Mouse (Mus musculus): ENCODE data around the gene Mier3. TPM values are rescaled to one million over a fixed set of nuclear protein-coding genes. Genes with fewer than 3 reads are reported as not detected.
A peak's percentile ranks its signal among the peaks of the same experiment; 100 is the strongest.
"Not testable (repeated sequence)": the region's sequence is repeated elsewhere in the genome, so short reads cannot be mapped to it uniquely, and the experiment has no call there.

Mier3 gene
- polyA plus RNA-seq, 1 experiment from 2014 or later = 16.3 TPM

DNA sequence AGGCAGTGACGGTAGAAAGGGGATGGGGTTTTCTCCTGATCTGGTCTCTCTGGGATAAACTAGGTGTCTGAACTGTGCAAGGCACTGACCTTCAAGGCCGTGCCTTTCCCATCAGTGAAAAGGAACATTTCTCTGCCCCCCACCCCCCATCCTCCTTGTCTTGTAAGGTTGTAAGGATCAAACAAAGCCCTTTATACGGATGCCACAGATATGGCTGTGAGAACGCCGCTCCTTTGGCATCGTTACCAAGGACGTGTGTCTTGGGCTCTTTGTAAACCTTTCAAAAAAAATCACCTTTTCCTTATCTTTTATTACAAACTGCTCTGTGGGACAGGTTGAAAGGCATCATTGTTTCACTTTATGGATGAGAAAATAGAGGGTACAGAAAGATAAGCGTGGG is 21.3 kb upstream of the Mier3 start:
- Histone ChIP-seq H3K4me1 (replicated peaks) (0 out of 2 replicates have a peak, but pooled peaks cover 3% of the 10 kb centered on the region), H3K9me3 (no peaks in the 10 kb centered on the region), H3K9ac (no peak overlapping the region), H3K36me3 (no peaks in the 10 kb centered on the region), H3K27me3 (replicated peaks) (no peaks in the 10 kb centered on the region), H3K4me2 (replicated peaks) (no peak overlapping the region), H3K27ac (no peak overlapping the region), H3K4me3 (replicated peaks) (no peak overlapping the region)
- no peak for ATAC-seq
- 49% methylated on average over 8 of the region's 8 CpGs for WGBS

DNA sequence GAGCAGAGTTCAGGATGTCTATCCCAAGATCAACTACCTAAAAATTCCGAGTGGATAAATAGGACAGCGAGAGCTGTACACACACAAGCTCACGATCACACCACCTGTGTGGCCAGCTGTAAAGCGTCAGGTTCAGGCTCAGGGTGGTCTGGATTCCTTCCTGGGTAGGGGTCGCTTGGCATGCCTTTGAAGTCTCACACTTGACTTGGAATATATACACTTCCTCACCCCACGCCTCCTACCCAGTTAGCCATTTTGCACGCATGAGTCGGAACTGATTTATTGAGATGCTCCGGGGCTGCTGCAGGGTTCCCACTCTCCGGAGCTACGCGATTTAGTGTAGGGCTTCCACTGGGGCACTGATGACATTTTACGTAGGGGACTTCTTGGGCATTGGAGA is 20.7 kb upstream of the Mier3 start:
- no peaks in the 10 kb centered on the region for H3K36me3 ChIP-seq
- no peak overlapping the region for H3K4me2 ChIP-seq (replicated peaks)
- H3K27ac ChIP-seq = no peak overlapping the region
- H3K4me1 ChIP-seq (replicated peaks) = 0 out of 2 replicates have a peak, but pooled peaks cover 3% of the 10 kb centered on the region
- no peak overlapping the region for H3K9ac ChIP-seq
- WGBS = 42% methylated on average over 13 of the region's 13 CpGs
- H3K27me3 ChIP-seq (replicated peaks) = no peaks in the 10 kb centered on the region
- ATAC-seq = no peak
- no peaks in the 10 kb centered on the region for H3K9me3 ChIP-seq
- no peak overlapping the region for H3K4me3 ChIP-seq (replicated peaks)

DNA sequence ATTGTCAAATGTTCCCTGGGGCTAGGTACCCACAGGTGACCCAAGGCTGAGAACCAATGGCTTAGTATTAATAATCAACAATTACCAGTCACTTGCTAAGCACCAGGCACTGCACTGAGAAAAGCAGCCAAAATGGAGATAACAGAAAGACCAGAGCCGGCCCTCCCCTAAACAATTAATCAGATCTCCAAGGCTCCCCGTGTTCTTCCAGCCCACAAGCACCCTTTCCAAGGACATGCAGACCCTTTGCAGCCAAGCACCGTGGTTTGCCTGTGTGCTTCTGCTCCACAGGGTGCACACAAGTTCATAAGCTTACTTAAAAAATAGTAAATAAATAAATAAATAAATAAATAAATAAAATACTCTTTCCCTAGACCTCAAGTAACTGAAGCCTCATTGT is 20.2 kb upstream of the Mier3 start:
- H3K4me3 ChIP-seq (replicated peaks) = no peak overlapping the region
- H3K9ac ChIP-seq = no peak overlapping the region
- H3K27me3 ChIP-seq (replicated peaks) = no peaks in the 10 kb centered on the region
- no peak overlapping the region for H3K4me2 ChIP-seq (replicated peaks)
- H3K9me3 ChIP-seq = no peaks in the 10 kb centered on the region
- no peak for ATAC-seq
- H3K36me3 ChIP-seq = no peaks in the 10 kb centered on the region
- H3K27ac ChIP-seq = no peak overlapping the region
- 40% methylated on average over 3 of the region's 3 CpGs for WGBS
- 0 out of 2 replicates have a peak, but pooled peaks cover 3% of the 10 kb centered on the region for H3K4me1 ChIP-seq (replicated peaks)

DNA sequence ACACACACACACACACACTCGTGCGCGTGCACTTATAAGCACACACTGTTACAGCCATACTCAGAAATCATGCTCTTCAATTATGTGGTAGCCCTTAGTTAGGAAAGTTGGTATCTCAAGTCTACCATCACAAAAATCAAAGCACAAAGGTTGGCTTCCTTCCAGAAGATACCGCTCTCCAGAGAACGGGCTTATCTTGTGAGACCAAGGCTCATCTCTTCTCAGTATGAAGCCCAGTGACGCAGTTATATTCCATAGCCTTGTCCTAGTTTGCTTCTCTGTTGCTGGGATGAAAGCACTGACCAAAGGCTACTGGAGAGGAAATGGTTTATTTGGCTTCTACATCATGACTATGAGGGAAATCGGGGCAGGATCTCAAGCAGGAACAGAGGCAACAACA is 12.8 kb upstream of the Mier3 start:
- Histone ChIP-seq H3K9me3 (no peaks in the 10 kb centered on the region), H3K9ac (no peak overlapping the region), H3K4me3 (replicated peaks) (no peak overlapping the region), H3K4me1 (replicated peaks) (no peaks in the 10 kb centered on the region), H3K27ac (no peak overlapping the region), H3K36me3 (no peaks in the 10 kb centered on the region), H3K4me2 (replicated peaks) (no peak overlapping the region), H3K27me3 (replicated peaks) (no peaks in the 10 kb centered on the region)
- ATAC-seq = no peak
- WGBS = 94% methylated on average over 7 of the region's 7 CpGs

DNA sequence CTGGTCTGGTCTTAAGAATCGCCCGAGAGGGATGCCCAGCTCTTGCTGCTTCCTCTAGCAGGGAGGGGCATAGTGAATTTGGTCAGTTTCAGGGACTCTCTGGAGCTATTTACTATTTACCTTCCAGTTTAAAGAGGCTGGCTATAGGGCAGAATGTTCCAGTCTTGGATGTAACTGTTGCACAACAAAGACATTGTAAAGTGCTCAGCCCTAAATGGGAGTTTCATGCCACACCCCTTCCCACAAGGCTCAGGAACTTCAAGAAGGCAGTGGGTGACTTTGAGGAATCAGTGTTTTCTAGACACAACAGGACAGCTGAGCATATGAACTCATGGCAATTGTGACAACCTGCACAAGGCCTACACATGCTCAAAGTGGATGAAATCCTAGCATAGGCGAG is 3.9 kb upstream of the Mier3 start:
- Histone ChIP-seq H3K4me2 (replicated peaks) (no peak overlapping the region), H3K27ac (no peak overlapping the region), H3K4me1 (replicated peaks) (no peaks in the 10 kb centered on the region), H3K9me3 (0 out of 2 replicates have a peak, but pooled peaks cover 4% of the 10 kb centered on the region), H3K4me3 (replicated peaks) (no peak overlapping the region), H3K9ac (no peak overlapping the region), H3K27me3 (replicated peaks) (no peaks in the 10 kb centered on the region), H3K36me3 (no peaks in the 10 kb centered on the region)
- WGBS = 91% methylated on average over 3 of the region's 3 CpGs
- ATAC-seq = no peak

DNA sequence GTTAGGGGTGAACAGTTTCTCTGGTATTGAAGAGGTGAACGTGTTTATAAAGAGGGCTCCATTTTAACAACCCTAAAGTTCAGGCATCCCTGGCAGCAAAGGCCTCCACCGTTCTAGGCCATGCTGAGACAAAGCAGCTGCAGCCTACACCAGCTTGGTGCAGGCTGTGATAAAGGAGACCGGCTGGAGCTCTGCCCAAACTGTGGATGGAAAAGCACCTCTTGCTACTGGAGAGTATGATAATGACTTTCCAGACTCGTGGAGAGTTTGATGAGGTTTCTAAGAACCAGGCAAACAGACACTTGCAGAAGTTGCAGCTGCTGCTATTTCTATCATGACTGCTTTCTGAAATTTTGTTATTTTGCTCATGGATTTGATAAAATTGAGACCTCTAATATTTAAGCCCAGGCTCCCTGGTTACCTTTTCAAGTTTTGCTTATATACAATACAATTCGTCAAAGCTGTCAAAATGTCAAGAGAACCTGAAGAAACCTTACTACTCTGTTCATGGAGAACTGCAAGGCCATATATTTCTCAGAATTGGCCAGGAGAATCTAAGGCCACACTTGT is 3.4 kb downstream of the Mier3 start:
- 54% methylated on average over 5 of the region's 5 CpGs for WGBS
- no peaks in the 10 kb centered on the region for H3K9me3 ChIP-seq
- no peak overlapping the region for H3K27ac ChIP-seq
- H3K27me3 ChIP-seq (replicated peaks) = no peaks in the 10 kb centered on the region
- H3K9ac ChIP-seq = no peak overlapping the region
- H3K36me3 ChIP-seq = no peaks in the 10 kb centered on the region
- no peak for ATAC-seq
- H3K4me3 ChIP-seq (replicated peaks) = no peak overlapping the region
- no peak overlapping the region for H3K4me2 ChIP-seq (replicated peaks)
- no peaks in the 10 kb centered on the region for H3K4me1 ChIP-seq (replicated peaks)

DNA sequence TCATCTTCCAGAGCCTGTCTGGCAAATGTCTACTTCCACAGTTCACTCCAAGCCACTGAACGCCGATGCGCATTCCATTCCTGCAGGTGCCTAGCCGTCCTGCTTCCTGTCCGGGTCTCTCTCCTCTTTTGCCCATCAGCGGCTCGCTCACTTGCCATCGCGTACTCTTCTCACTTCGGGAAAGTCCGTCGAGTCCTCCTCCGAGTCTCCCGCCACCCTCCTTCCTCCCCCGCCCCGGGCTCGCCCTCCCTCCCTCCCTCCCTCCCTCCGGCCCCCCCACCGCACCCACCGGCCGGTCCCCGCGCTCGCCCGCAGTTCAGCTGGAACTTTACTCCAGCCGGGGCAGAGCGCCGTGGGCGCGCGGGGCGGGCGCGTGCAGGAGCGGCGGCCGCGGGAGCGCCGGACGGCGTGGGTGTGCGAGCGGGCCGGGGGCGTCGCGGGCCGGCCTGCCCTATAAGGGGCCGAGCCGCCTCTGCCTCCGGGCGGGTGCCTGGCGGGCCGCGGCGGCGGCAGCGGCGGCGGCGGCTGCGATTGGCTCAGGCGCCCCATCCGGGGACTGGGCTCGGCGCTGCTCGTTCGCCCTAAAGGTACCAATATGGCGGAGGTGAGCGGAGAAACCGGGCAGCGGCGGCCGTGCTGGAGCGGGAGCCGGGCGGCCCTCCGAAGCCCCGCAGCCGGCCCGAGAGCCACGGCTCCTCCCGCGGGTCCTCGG is 5.1 kb downstream of the Mier3 start:
- H3K4me1 ChIP-seq (replicated peaks) = no peaks in the 10 kb centered on the region
- H3K9me3 ChIP-seq = no peaks in the 10 kb centered on the region
- peak; percentile 97 for ATAC-seq
- no peaks in the 10 kb centered on the region for H3K27me3 ChIP-seq (replicated peaks)
- no peaks in the 10 kb centered on the region for H3K36me3 ChIP-seq
- peak overlapping the region; percentile 88 for H3K4me2 ChIP-seq (replicated peaks)
- under 1% methylated on average over 74 of the region's 86 CpGs for WGBS
- H3K27ac ChIP-seq = peak overlapping the region; percentile 96
- peak overlapping the region; percentile 97 for H3K9ac ChIP-seq
- peak overlapping the region; percentile 90 for H3K4me3 ChIP-seq (replicated peaks)

DNA sequence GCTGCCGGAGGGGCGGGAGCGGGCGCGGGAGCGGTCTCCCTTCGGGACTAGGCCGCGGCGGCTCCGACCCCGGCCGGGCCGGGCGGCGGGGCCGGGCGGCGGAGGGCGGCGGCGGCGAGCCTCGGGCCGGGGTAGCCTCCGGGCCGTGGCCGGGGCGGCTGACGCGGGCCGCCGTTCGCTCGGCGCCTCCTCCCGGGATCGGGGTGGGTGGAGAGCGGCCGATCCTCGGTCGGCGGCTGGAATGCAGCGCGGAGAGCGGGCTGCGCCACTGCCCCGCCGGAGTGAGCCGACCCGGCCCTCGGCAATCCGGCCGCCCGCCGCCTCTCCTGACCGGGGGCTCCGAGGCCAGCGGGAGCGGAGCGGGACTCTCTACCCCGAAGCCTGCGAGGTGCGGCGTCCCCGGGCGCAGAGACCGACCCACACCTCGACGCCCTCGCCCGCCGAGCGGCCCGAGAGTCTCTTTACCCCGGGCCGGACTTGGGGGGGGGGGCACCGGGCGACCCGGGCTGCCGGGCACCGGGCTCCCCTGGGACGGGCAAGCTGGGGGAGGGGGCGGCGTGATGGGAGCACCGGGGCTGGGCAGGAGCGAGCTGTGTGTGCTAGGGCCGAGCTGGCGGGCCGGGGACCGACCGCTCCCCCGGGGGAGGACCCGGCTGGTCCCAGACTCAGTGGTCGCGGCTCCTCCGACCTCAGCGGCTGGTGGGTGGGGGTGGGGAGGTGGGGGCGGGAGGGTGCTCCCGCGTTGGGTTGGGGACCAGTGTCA is 5.9 kb downstream of the Mier3 start:
- H3K4me3 ChIP-seq (replicated peaks) = peak overlapping the region; percentile 90
- H3K9ac ChIP-seq = peak overlapping the region; percentile 97
- no peaks in the 10 kb centered on the region for H3K9me3 ChIP-seq
- peak overlapping the region; percentile 88 for H3K4me2 ChIP-seq (replicated peaks)
- under 1% methylated on average over 64 of the region's 101 CpGs for WGBS
- peak overlapping the region; percentile 96 for H3K27ac ChIP-seq
- no peaks in the 10 kb centered on the region for H3K27me3 ChIP-seq (replicated peaks)
- no peaks in the 10 kb centered on the region for H3K4me1 ChIP-seq (replicated peaks)
- ATAC-seq = peak; percentile 79
- no peaks in the 10 kb centered on the region for H3K36me3 ChIP-seq

DNA sequence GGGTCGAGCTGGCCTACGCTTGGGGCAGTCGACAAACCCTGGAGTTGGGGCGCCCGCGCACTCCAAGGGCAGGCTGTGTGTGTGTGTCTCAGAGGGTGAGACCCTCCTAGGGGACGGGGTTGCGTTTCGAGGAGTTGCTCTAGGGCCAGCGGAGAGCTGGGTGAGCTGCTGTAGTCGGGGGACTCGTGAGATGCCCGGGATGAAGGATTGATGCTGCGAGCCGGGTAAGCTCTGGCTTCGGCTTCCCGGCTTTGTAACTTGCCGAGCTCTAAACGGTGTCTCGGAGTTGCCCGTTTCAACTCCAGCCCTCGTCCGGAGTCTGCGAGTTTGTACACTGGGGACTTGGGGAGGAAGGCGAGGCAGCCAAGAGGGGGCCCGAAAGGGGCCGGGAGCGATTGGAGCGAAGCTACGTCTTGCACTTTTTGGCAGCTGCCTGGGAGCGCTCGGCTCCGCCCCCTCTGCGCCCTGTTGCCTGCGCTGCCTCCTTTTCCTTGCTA is 6.6 kb downstream of the Mier3 start:
- Histone ChIP-seq H3K36me3 (no peaks in the 10 kb centered on the region), H3K27me3 (replicated peaks) (no peaks in the 10 kb centered on the region), H3K4me3 (replicated peaks) (peak overlapping the region; percentile 90), H3K27ac (peak overlapping the region; percentile 96), H3K4me2 (replicated peaks) (peak overlapping the region; percentile 88), H3K4me1 (replicated peaks) (no peaks in the 10 kb centered on the region), H3K9ac (peak overlapping the region; percentile 97), H3K9me3 (no peaks in the 10 kb centered on the region)
- ATAC-seq = peak; percentile 74
- WGBS = 0% methylated on average over 35 of the region's 35 CpGs

DNA sequence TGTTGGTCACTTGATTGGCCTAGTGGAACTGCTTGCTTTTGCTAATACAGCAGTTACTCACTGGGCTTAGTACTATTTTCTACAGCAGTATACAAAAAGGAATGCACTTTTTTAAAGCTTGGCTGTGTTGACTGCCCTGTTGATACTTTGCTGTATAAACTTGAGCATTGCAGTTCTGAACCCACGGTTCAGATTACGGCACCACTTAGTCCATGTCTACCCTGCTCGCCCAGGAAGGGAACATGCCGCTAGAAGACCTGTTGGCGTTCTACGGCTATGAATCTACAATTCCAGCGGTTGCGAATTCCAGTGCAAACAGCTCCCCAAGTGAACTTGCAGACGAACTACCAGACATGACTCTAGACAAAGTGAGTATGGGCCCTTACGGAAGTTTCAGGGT is 22.6 kb downstream of the Mier3 start:
- no peak for ATAC-seq
- H3K36me3 ChIP-seq = peaks cover 40% of the 10 kb centered on the region

DNA sequence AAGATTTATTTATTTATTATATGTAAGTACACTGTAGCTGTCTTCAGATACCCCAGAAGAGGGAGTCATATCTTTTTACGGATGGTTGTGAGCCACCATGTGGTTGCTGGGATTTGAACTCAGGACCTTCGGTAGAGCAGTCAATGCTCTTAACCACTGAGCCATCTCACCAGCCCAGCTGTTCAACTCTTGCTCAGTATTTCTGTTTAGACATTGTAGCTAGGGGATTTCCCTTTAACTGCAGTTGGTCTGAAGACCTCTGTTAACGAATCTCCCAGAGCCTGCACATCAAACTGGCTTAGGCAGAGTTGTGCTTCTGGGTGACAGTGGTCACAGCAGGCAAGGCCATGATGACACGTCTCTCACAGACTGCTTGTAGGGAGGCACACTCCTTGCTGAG is 23.2 kb downstream of the Mier3 start:
- not testable (repeated sequence) for H3K4me2 ChIP-seq (replicated peaks); H3K9ac ChIP-seq; ATAC-seq; H3K27ac ChIP-seq; H3K4me3 ChIP-seq (replicated peaks); H3K27me3 ChIP-seq (replicated peaks); H3K4me1 ChIP-seq (replicated peaks); H3K9me3 ChIP-seq
- peaks cover 41% of the 10 kb centered on the region for H3K36me3 ChIP-seq
- WGBS = 89% methylated on average over 4 of the region's 4 CpGs

More for the DNA sequence above, 22.6 kb downstream of the Mier3 start:
- no peak overlapping the region for H3K4me2 ChIP-seq (replicated peaks)
- no peak overlapping the region for H3K27ac ChIP-seq
- H3K4me1 ChIP-seq (replicated peaks) = no peaks in the 10 kb centered on the region
- WGBS = 95% methylated on average over 10 of the region's 10 CpGs
- no peak overlapping the region for H3K9ac ChIP-seq
- no peaks in the 10 kb centered on the region for H3K27me3 ChIP-seq (replicated peaks)
- H3K9me3 ChIP-seq = no peaks in the 10 kb centered on the region
- no peak overlapping the region for H3K4me3 ChIP-seq (replicated peaks)

DNA sequence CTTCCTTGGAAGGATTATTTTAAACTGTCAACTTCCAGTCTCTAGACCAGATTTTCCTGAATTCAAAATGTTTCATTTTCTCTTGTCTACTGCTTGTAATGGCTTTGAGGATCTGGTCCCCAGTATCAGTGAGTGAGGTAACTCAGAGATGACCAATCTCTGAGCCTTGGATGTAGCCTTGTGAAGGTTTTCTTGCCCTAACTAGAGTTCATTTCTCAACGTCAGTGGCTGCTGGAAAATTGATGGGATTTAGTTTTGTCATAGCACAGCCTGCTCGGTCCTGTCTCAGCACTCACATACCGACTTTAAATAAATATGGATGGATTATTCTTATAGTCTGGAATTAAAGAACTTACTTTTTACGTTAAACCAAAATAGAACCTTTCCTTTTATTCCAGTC is 29.8 kb downstream of the Mier3 start:
- Histone ChIP-seq H3K9ac (no peak overlapping the region), H3K4me3 (replicated peaks) (no peak overlapping the region), H3K4me2 (replicated peaks) (no peak overlapping the region), H3K4me1 (replicated peaks) (no peaks in the 10 kb centered on the region), H3K9me3 (no peaks in the 10 kb centered on the region), H3K27me3 (replicated peaks) (no peaks in the 10 kb centered on the region), H3K27ac (no peak overlapping the region), H3K36me3 (peaks cover 56% of the 10 kb centered on the region)
- 86% methylated on average over 4 of the region's 4 CpGs for WGBS
- ATAC-seq = no peak
